Mouse (Mus musculus) liver, embryonic 12.5 days (tissue): ENCODE results near the gene Tex50. TPM values are rescaled to one million over a fixed set of nuclear protein-coding genes. Genes with fewer than 3 reads are reported as not detected.
"Not testable (repeated sequence)": the region's sequence is repeated elsewhere in the genome, so short reads cannot be mapped to it uniquely, and the experiment has no call there.

Experiments
- ATAC-seq: fragments of 200-750 bp; cut with Nextera tagmentation; 2 replicates; pipeline ENCODE4 v1.8.0; 2017; ENCODE audit warnings: moderate number of reproducible peaks, mild to moderate bottlenecking, moderate library complexity
- H3K27ac ChIP-seq: fragments of 300-500 bp; sonication (generic); 2 replicates; pipeline ENCODE4 v1.5.1; 2016; ENCODE audit warnings: mild to moderate bottlenecking
- H3K27me3 ChIP-seq: fragments of 300-500 bp; sonication (generic); replicated peaks from 2 replicates; pipeline ENCODE4 v1.6.1; 2016; ENCODE audit warnings: mild to moderate bottlenecking, moderate library complexity
- H3K36me3 ChIP-seq: fragments of 300-500 bp; sonication (generic); 2 replicates; pipeline ENCODE4 v1.6.1; 2016; ENCODE audit warnings: mild to moderate bottlenecking, moderate library complexity
- H3K4me1 ChIP-seq: fragments of 300-500 bp; sonication (generic); 2 replicates; pipeline ENCODE4 v1.6.1; 2016
- H3K4me2 ChIP-seq: fragments of 300-500 bp; sonication (generic); 2 replicates; pipeline ENCODE4 v1.6.1; 2016; ENCODE audit warnings: mild to moderate bottlenecking, moderate library complexity
- H3K4me3 ChIP-seq: fragments of 300-500 bp; sonication (generic); 2 replicates; pipeline ENCODE4 v1.5.1; 2016; ENCODE audit warnings: mild to moderate bottlenecking, moderate library complexity
- H3K9ac ChIP-seq: fragments of 300-500 bp; sonication (generic); 2 replicates; pipeline ENCODE4 v1.6.1; 2016; ENCODE audit warnings: mild to moderate bottlenecking, moderate library complexity
- H3K9me3 ChIP-seq: fragments of 300-500 bp; sonication (generic); replicated peaks from 2 replicates; pipeline ENCODE4 v1.6.1; 2016; ENCODE audit warnings: mild to moderate bottlenecking, moderate library complexity
- WGBS: fragments of 180-500 bp; shearing (Covaris S2); methylation state at CpG from one replicate; pipeline ENCODE4 v1.1.7; 2016; ENCODE audit not compliant: insufficient replicate concordance; 5-methylcytosine and 5-hydroxymethylcytosine counted together
- polyA plus RNA-seq: library from polyadenylated mRNA; unstranded; fragments of >200 nt; fragmentation: Nextera tagmentation; extraction: Ambion mirVana; gene quantifications from 2 replicates; pipeline ENCODE4 v1.2.1, GENCODE M21; 2016

Tex50 gene
- polyA plus RNA-seq, 1 experiment from 2014 or later, result not detected

DNA sequence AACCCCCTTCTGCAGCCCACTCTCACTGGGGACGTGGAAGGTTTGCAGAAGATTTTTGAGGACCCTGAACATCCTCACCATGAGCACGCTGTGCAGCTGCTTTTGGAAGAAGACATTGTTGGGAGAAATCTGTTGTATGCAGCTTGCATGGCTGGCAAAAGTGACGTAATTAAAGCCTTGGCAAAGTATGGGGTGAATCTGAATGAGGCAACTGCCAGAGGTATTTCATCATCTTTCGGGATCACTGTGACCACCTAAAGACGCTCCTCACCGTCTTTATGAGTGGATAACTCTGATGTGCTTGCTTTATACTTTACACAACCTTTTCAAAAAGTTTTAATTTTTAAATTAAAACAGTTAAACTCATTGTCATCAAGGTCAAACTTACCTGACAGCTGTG lies 8.0 kb downstream of the Tex50 start:
- H3K36me3 ChIP-seq, result no peaks in the 10 kb centered on the region
- no peak overlapping the region for H3K27ac ChIP-seq
- H3K27me3 ChIP-seq, result no peaks in the 10 kb centered on the region
- H3K9ac ChIP-seq, result no peak overlapping the region
- WGBS, result 66% methylated on average over 6 of the region's 6 CpGs
- H3K4me1 ChIP-seq, result no peaks in the 10 kb centered on the region; the same call in 1 of the 2 replicates
- no peaks in the 10 kb centered on the region for H3K9me3 ChIP-seq
- ATAC-seq, result no peak
- H3K4me3 ChIP-seq, result no peak overlapping the region
- H3K4me2 ChIP-seq, result no peak overlapping the region

DNA sequence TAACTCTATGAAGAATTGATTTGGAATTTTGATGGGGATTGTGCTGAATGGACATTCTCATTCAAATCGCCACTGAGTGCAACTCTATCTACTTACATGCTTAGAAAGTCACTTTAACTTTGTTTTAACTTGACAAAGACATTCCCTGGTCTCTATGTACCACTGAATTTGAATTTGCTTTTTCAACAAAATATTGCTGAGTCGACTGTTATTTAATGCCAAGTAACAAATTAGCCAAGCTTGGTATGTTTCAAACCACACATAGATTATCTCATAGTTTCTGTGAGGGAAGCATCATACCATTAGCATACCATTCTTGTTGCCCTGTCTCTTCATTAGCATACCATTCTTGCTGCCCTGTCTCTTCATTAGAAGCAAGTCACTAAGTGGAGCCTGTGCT lies 11.2 kb downstream of the Tex50 start:
- no peak overlapping the region for H3K4me2 ChIP-seq
- no peak for ATAC-seq
- 43% methylated on average over 2 of the region's 2 CpGs for WGBS

GRCm38 (mm10) chr1:161145611-161146010 lies 13.5 kb downstream of the Tex50 start:
- not testable (repeated sequence) for H3K9ac ChIP-seq, H3K4me3 ChIP-seq, H3K4me2 ChIP-seq, H3K27ac ChIP-seq, H3K4me1 ChIP-seq, H3K9me3 ChIP-seq, H3K36me3 ChIP-seq, ATAC-seq
- peaks cover 19% of the 10 kb centered on the region for H3K27me3 ChIP-seq
- WGBS, result 68% methylated on average over 8 of the region's 8 CpGs

More for the DNA sequence above, 11.2 kb downstream of the Tex50 start:
- Histone ChIP-seq H3K9ac (no peak overlapping the region), H3K27ac (no peak overlapping the region), H3K36me3 (no peaks in the 10 kb centered on the region), H3K9me3 (no peaks in the 10 kb centered on the region), H3K4me3 (no peak overlapping the region), H3K27me3 (peaks cover 9% of the 10 kb centered on the region), H3K4me1 (no peaks in the 10 kb centered on the region; the same call in 1 of the 2 replicates)

GRCm38 (mm10) chr1:161143216-161143615 lies 15.9 kb downstream of the Tex50 start:
- H3K4me2 ChIP-seq, result no peak overlapping the region
- no peaks in the 10 kb centered on the region for H3K9me3 ChIP-seq
- peaks cover 19% of the 10 kb centered on the region for H3K27me3 ChIP-seq
- no peaks in the 10 kb centered on the region for H3K36me3 ChIP-seq
- H3K4me3 ChIP-seq, result no peak overlapping the region
- no peak overlapping the region for H3K27ac ChIP-seq
- 75% methylated on average over 7 of the region's 7 CpGs for WGBS
- H3K4me1 ChIP-seq, result peaks cover 5% of the 10 kb centered on the region
- H3K9ac ChIP-seq, result no peak overlapping the region
- no peak for ATAC-seq

GRCm38 (mm10) chr1:161142531-161143159 lies 16.5 kb downstream of the Tex50 start, which contains the start of gene Ankrd45:
TSS of gene Ankrd45 (plus strand) at chr1:161142691.
- Histone ChIP-seq H3K4me2 (peak within 1 kb of the TSS; percentile 58), H3K9me3 (no peaks in the 10 kb centered on the region), H3K27me3 (peaks cover 19% of the 10 kb centered on the region), H3K4me3 (peak within 1 kb of the TSS; percentile 25), H3K9ac (0 out of 2 replicates have a peak within 1 kb of the TSS, but pooled peaks have one; percentile 10), H3K27ac (no peak within 1 kb of the TSS), H3K36me3 (no peaks in the 10 kb centered on the region), H3K4me1 (peaks cover 5% of the 10 kb centered on the region)
- WGBS, result 11% methylated on average over 33 of the region's 33 CpGs
- ATAC-seq, result peak; percentile 59

GRCm38 (mm10) chr1:161140026-161140762 lies 18.9 kb downstream of the Tex50 start:
- no peak overlapping the region for H3K4me3 ChIP-seq
- H3K9me3 ChIP-seq, result no peaks in the 10 kb centered on the region
- H3K4me2 ChIP-seq, result no peak overlapping the region
- H3K27me3 ChIP-seq, result peaks cover 19% of the 10 kb centered on the region
- no peaks in the 10 kb centered on the region for H3K36me3 ChIP-seq
- H3K27ac ChIP-seq, result no peak overlapping the region
- 65% methylated on average over 9 of the region's 9 CpGs for WGBS
- H3K4me1 ChIP-seq, result peaks cover 5% of the 10 kb centered on the region
- no peak overlapping the region for H3K9ac ChIP-seq
- no peak for ATAC-seq

DNA sequence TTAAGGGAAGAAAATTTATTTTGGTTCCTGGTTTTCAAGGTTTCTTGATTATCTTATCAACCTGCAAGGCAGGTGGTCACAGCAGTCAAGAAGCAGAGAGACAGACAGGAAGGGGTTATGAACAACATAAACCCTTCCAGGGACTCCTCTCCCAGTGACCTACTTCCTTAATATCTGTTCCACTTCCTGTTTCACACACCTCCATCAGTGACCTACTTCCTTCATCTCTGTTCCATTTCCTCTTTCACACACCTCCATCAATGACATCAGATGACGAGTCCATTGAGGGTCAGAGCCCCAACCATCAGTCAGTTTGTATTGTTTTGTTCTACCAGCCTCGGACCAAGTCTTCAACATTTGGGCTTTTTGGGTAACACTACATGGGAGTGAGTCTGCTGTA lies 19.6 kb downstream of the Tex50 start:
- Histone ChIP-seq H3K27me3 (peaks cover 19% of the 10 kb centered on the region), H3K4me3 (no peak overlapping the region), H3K27ac (no peak overlapping the region), H3K9me3 (no peaks in the 10 kb centered on the region), H3K4me2 (no peak overlapping the region), H3K9ac (no peak overlapping the region), H3K4me1 (peaks cover 5% of the 10 kb centered on the region), H3K36me3 (no peaks in the 10 kb centered on the region)
- no peak for ATAC-seq
- WGBS, result 55% methylated on average over 2 of the region's 2 CpGs

DNA sequence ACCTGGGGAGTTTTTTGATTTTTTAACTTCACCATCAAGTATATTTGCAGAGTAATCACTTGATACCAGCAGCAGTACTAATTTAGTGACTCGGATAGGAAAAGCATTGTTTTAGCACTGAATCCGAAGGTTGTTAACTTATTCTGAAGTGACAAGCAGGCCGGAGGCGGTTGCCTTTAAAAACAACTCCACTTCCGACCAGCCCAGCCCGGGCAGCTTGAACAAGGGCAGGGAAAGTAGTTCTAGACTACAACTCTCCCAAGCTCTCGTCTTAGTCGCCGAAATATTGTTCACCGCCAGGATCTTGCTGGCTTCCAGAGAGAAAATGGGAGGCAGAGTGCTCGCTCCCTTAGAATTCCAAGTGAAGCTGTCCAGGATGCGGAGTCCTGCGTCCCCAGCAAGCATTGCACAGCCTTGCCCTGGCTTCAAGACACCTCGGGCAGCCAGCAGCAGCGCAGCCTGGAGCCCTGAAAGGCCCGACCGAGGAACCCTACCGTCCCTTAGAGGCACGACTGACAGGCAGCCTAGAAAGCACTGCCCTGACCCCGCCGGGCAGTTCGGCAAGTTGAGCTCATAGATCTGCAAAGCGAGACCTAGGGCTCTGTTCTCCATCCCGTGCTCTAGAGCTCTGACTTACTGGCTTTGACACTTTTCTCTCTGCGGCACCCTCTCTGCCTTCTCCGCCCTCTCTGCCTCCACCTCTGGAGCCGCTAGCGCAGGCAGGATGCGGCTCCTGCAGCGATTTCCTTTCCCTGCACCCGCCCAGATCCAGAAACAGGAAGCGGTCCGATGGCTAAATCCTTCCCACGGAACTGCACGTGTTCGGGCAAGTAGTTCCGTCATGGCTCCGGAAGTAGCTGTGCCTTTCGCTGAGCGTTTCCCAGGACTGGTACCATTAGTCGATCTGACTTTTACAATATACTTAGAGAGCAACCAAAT lies 28.1 kb downstream of the Tex50 start, which contains the start of gene Klhl20:
TSS of gene Klhl20 (minus strand) at position 786 of the 939 bp plus-strand sequence.
- Histone ChIP-seq H3K4me3 (peak within 1 kb of the TSS; percentile 74), H3K4me1 (peaks cover 12% of the 10 kb centered on the region), H3K9ac (peak within 1 kb of the TSS; percentile 81), H3K27ac (peak within 1 kb of the TSS; percentile 83), H3K27me3 (peaks cover 4% of the 10 kb centered on the region; the same call in 1 of the 2 replicates), H3K4me2 (peak within 1 kb of the TSS; percentile 76), H3K9me3 (no peaks in the 10 kb centered on the region), H3K36me3 (peaks cover 13% of the 10 kb centered on the region)
- under 1% methylated on average over 41 of the region's 41 CpGs for WGBS
- peak; percentile 94 for ATAC-seq

- Histone ChIP-seq H3K36me3 (peaks cover 13% of the 10 kb centered on the region), H3K27ac (no peak overlapping the region), H3K4me1 (peaks cover 12% of the 10 kb centered on the region), H3K4me2 (no peak overlapping the region), H3K4me3 (no peak overlapping the region), H3K27me3 (no peaks in the 10 kb centered on the region), H3K9ac (no peak overlapping the region), H3K9me3 (no peaks in the 10 kb centered on the region)
- WGBS, result 31% methylated on average over 1 of the region's 1 CpGs
- peak; percentile 8; the same call in 1 of the 2 replicates for ATAC-seq
Measured at GRCm38 (mm10) chr1:161126461-161126860, 32.7 kb downstream of the Tex50 start.

DNA sequence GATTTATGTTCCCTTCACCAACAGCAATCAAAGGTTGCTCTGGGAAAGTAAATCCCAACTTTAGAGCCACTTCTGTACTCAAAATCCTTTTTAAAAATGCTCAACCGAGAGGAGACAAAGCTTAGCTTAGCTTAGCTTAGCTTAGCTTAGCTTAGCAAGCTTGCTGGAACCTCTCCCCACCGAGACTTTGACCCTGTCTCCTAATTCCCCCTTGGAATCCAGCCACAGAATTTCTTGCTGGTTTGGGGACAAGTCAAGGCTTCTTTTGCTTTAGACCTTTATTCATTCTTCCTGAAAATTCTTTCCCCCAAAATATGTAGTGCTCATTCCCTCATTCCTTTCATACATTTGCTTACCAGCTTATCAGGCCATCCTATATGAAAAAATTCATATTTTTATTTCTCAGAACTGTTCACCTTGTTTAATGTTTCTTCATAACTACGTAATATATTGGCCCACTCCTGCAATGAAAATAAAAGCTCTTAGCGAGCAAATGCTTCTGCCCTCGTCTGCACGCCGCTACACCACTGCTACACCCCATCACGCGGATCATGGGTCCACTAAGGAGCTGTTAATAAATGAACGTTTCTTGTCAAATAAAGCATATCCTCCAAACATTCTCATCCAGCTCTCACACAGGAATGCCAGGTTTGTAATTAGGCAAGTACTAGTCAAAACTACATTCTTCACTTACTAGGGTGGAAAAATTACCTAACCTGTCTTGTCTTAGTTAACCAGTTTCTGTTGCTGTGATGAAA lies 36.3 kb downstream of the Tex50 start:
- 85% methylated on average over 10 of the region's 10 CpGs for WGBS
- no peak overlapping the region for H3K4me3 ChIP-seq
- ATAC-seq, result no peak

DNA sequence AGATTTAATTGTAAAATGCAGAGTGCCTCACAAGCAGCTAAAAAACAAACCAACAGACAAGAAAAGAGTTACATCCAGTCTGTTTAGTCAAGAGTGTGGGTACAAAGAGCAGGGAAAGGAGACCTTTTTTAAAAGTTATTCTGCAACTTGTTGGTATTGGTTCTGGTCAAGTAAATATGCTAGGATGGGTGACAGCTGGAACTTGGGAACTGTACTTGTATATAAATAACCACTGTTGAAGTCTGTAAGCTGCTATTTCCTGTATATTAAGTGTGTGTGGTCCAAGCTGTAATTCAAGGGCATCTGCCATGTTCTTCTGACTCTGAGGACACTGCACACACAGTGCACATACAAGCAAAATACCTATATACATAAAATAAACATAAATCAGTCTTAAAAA lies 44.5 kb downstream of the Tex50 start:
- no peak overlapping the region for H3K9ac ChIP-seq
- H3K27me3 ChIP-seq, result no peaks in the 10 kb centered on the region
- no peak for ATAC-seq
- H3K4me2 ChIP-seq, result no peak overlapping the region
- H3K4me3 ChIP-seq, result no peak overlapping the region
- H3K36me3 ChIP-seq, result peaks cover 3% of the 10 kb centered on the region
- no peaks in the 10 kb centered on the region for H3K9me3 ChIP-seq
- H3K4me1 ChIP-seq, result peaks cover 8% of the 10 kb centered on the region
- H3K27ac ChIP-seq, result no peak overlapping the region

More for the DNA sequence above, 36.3 kb downstream of the Tex50 start:
- Histone ChIP-seq H3K27me3 (no peaks in the 10 kb centered on the region), H3K36me3 (peaks cover 11% of the 10 kb centered on the region), H3K27ac (no peak overlapping the region), H3K4me1 (peaks cover 3% of the 10 kb centered on the region; the same call in 1 of the 2 replicates), H3K9me3 (no peaks in the 10 kb centered on the region), H3K9ac (no peak overlapping the region), H3K4me2 (no peak overlapping the region)
